Mouse (Mus musculus) gastrocnemius, postnatal 36 days (tissue): ENCODE data around the gene Psmb3. TPM values are rescaled to one million over a fixed set of nuclear protein-coding genes. Genes with fewer than 3 reads are reported as not detected.

Experiments
- DNase-seq, 2 experiments: peaks; one replicate each; pipeline ENCODE4 v3.0.0; 2022
- intact Hi-C: fragments of 180-260 bp; cut with DNase I; formaldehyde crosslinking; loops from one replicate; pipeline ENCODE4 v1.15.1; 2025
- total RNA-seq, 2 experiments: library from RNA; stranded (reverse); gene quantifications; 2 replicates each; pipeline ENCODE4 v1.2.3; 2021

Psmb3 gene
- total RNA-seq, 2 experiments from 2014 or later, result 124 to 129 TPM

- no peak for DNase-seq
- intact Hi-C loops, result loop anchor here (2.0 kb wide), 1 partner anchor 19 kb away; the partner anchor contains the start of gene Cisd3
Measured at GRCm38 (mm10) chr11:97665431-97665830, 37.8 kb upstream of the Psmb3 start.

- intact Hi-C loops, result no loop called here
- DNase-seq, result no peak
Measured at GRCm38 (mm10) chr11:97666221-97666620, 37.0 kb upstream of the Psmb3 start.

GRCm38 (mm10) chr11:97666794-97667193, 36.4 kb upstream of the Psmb3 start:
- intact Hi-C loops, result no loop called here
- DNase-seq, result no peak

GRCm38 (mm10) chr11:97668160-97668559, 35.0 kb upstream of the Psmb3 start:
- DNase-seq, result no peak
- intact Hi-C loops, result no loop called here

- no peak for DNase-seq
- intact Hi-C loops, result no loop called here
Measured at GRCm38 (mm10) chr11:97669268-97669667, 33.9 kb upstream of the Psmb3 start.

GRCm38 (mm10) chr11:97669829-97670228, 33.4 kb upstream of the Psmb3 start:
- peak in 1 of 2 experiments; percentile 54 for DNase-seq
- intact Hi-C loops, result no loop called here

GRCm38 (mm10) chr11:97670234-97671176, 32.7 kb upstream of the Psmb3 start:
- intact Hi-C loops, result no loop called here
- DNase-seq, result no peak

GRCm38 (mm10) chr11:97671177-97671527, 32.0 kb upstream of the Psmb3 start:
- no peak for DNase-seq
- intact Hi-C loops, result no loop called here

- no peak for DNase-seq
- intact Hi-C loops, result no loop called here
Measured at GRCm38 (mm10) chr11:97673148-97673547, 30.1 kb upstream of the Psmb3 start.

GRCm38 (mm10) chr11:97676050-97676754, 27.0 kb upstream of the Psmb3 start:
- no peak for DNase-seq
- intact Hi-C loops, result no loop called here

- DNase-seq, result no peak
- intact Hi-C loops, result no loop called here
Measured at GRCm38 (mm10) chr11:97677381-97677780, 25.8 kb upstream of the Psmb3 start.

- intact Hi-C loops, result no loop called here
- no peak for DNase-seq
Measured at GRCm38 (mm10) chr11:97677842-97678241, 25.4 kb upstream of the Psmb3 start.

- intact Hi-C loops, result no loop called here
- DNase-seq, result no peak
Measured at GRCm38 (mm10) chr11:97678301-97678700, 24.9 kb upstream of the Psmb3 start.

- no peak for DNase-seq
- intact Hi-C loops, result no loop called here
Measured at GRCm38 (mm10) chr11:97680430-97680829, 22.8 kb upstream of the Psmb3 start.

GRCm38 (mm10) chr11:97682504-97683055, 20.6 kb upstream of the Psmb3 start:
- intact Hi-C loops, result no loop called here
- DNase-seq, result no peak

GRCm38 (mm10) chr11:97684063-97684680, 19.0 kb upstream of the Psmb3 start:
- DNase-seq, result no peak
- intact Hi-C loops, result loop anchor here (2.0 kb wide), 1 partner anchor 19 kb away; no protein-coding TSS in a partner anchor

- intact Hi-C loops, result loop anchor here (2.0 kb wide), 1 partner anchor 20 kb away; no protein-coding TSS in a partner anchor
- no peak for DNase-seq
Measured at GRCm38 (mm10) chr11:97684766-97685165, 18.4 kb upstream of the Psmb3 start.

- peak; percentile 89 to 94 for DNase-seq
- intact Hi-C loops, result loop anchor here (2.0 kb wide), 1 partner anchor 21 kb away; no protein-coding TSS in a partner anchor
Measured at GRCm38 (mm10) chr11:97685613-97686321, 17.4 kb upstream of the Psmb3 start, which contains the start of gene Cisd3. TSS of gene Cisd3 (plus strand) at chr11:97685826.

- intact Hi-C loops, result no loop called here
- DNase-seq, result no peak
Measured at GRCm38 (mm10) chr11:97686322-97686908, 16.8 kb upstream of the Psmb3 start.

GRCm38 (mm10) chr11:97687061-97687460, 16.1 kb upstream of the Psmb3 start:
- DNase-seq, result no peak
- intact Hi-C loops, result no loop called here
